Mouse (Mus musculus): ENCODE measurements around the gene Tvp23b. TPM values are rescaled to one million over a fixed set of nuclear protein-coding genes. Genes with fewer than 3 reads are reported as not detected.
A peak's percentile ranks its signal among the peaks of the same experiment; 100 is the strongest.

The Tvp23b gene
- 62.1 and 62.9 TPM in 2 replicates for polyA plus RNA-seq (2014; fragmentation: Nextera tagmentation; extraction: Ambion mirVana)

DNA sequence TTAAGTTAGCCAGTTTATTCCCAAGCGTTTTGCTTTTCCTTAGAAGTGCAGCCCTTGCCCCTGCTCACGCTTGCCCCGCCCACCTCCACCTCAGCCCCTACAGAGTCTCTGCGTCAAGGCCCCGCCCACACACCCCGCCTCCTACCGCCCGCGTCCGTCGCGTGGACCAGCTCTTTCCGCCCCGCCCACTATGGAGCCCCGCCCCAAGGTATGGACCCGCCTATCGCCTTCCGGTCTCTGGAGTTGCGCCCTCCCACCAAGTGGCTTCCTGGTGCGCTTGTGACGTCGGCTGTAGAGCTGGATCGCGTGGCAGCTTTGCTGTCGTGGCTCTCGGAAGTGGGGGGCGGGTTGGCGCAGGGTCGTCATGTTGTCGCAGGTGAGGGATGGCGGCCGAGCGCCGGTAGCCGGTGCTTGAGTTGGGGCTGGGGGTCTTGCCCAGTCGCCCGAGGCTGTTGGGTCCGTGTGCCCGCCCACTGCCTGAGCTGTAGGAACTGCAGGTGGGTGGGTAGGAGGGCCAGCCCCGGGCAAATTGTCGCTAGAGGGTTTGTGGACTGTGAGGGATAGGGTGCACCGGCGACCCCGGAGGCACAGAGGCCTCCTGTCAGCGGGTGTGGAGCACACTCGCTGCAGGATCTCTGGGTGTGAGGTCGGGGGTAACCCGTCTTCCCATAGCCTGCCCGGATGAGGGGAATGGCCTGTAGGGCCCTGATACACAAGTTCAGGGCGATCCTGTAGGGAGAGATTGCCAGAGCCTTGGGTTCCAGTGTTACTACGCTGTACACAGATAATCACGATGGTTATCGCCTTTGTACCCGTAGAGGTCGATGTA, at the start of gene Tvp23b:
Tvp23b (plus strand) TSS at position 236 of the 829 bp plus-strand sequence.
- Histone ChIP-seq H3K27ac (ENCODE audit: low read depth, low read length) (peak within 1 kb of the TSS; percentile 82), H3K36me3 (ENCODE audit: control insufficient read depth, insufficient read depth, low read length) (peaks cover 10% of the 10 kb centered on the region; the same call in 1 of the 2 replicates), H3K4me1 (ENCODE audit: control insufficient read depth, insufficient read depth, low read length) (0 out of 2 replicates have a peak, but pooled peaks cover 3% of the 10 kb centered on the region), H3K4me2 (replicated peaks; ENCODE audit: low read depth, low read length) (peak within 1 kb of the TSS; percentile 75), H3K9me3 (ENCODE audit: control insufficient read depth, low read length) (no peaks in the 10 kb centered on the region), H3K27me3 (ENCODE audit: control insufficient read depth, insufficient read depth, low read length) (no peaks in the 10 kb centered on the region), H3K4me3 (ENCODE audit: low read length) (peak within 1 kb of the TSS; percentile 85), H3K9ac (ENCODE audit: low read depth, low read length) (peak within 1 kb of the TSS; percentile 89)
- ATAC-seq (ENCODE audit: low FRiP score, low TSS enrichment): peak; percentile 97
- WGBS: 2% methylated on average over 55 of the region's 55 CpGs

- H3K27me3 ChIP-seq (ENCODE audit: control insufficient read depth, insufficient read depth, low read length): no peaks in the 10 kb centered on the region
- no peak overlapping the region for H3K27ac ChIP-seq (ENCODE audit: low read depth, low read length)
- peaks cover 7% of the 10 kb centered on the region; the same call in 1 of the 2 replicates for H3K4me1 ChIP-seq (ENCODE audit: control insufficient read depth, insufficient read depth, low read length)
- H3K4me3 ChIP-seq (ENCODE audit: low read length): no peak overlapping the region
- no peak overlapping the region for H3K4me2 ChIP-seq (replicated peaks; ENCODE audit: low read depth, low read length)
- H3K9me3 ChIP-seq (ENCODE audit: control insufficient read depth, low read length): no peaks in the 10 kb centered on the region
- ATAC-seq (ENCODE audit: low FRiP score, low TSS enrichment): no peak
- H3K36me3 ChIP-seq (ENCODE audit: control insufficient read depth, insufficient read depth, low read length): peaks cover 6% of the 10 kb centered on the region; the same call in 1 of the 2 replicates
- 83% methylated on average over 2 of the region's 2 CpGs for WGBS
- no peak overlapping the region for H3K9ac ChIP-seq (ENCODE audit: low read depth, low read length)
These were observed 48.9 kb upstream of the Tvp23b start for GRCm38 (mm10) chr11:62830387-62830786.

DNA sequence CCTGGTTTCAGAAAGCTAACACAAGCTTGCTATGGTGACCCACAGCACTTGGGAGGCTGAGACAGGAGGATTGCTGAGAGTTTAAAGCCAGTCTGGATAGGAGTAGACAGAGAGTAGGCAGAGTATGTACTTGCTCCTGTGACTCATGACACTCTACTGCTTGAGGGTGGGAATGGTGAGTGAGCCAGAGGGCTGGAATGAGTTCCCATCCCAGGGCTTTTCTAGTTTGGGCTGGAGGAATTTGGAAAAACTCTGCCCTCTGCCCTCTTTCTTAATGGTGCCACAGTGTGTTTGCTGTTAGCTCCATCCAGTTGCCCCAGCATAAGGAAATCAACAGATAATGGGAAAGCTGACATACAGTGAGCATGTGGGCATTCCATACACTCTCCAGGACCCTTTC, 47.3 kb upstream of the Tvp23b start:
- ATAC-seq (ENCODE audit: low FRiP score, low TSS enrichment): no peak
- H3K4me3 ChIP-seq (ENCODE audit: low read length): no peak overlapping the region
- H3K4me2 ChIP-seq (replicated peaks; ENCODE audit: low read depth, low read length): no peak overlapping the region
- H3K9me3 ChIP-seq (ENCODE audit: control insufficient read depth, low read length): no peaks in the 10 kb centered on the region
- H3K9ac ChIP-seq (ENCODE audit: low read depth, low read length): no peak overlapping the region
- no peaks in the 10 kb centered on the region for H3K4me1 ChIP-seq (ENCODE audit: control insufficient read depth, insufficient read depth, low read length)
- no peaks in the 10 kb centered on the region for H3K27me3 ChIP-seq (ENCODE audit: control insufficient read depth, insufficient read depth, low read length)
- H3K36me3 ChIP-seq (ENCODE audit: control insufficient read depth, insufficient read depth, low read length): peaks cover 11% of the 10 kb centered on the region; the same call in 1 of the 2 replicates
- no peak overlapping the region for H3K27ac ChIP-seq (ENCODE audit: low read depth, low read length)

GRCm38 (mm10) chr11:62844562-62844961, 34.7 kb upstream of the Tvp23b start:
- no peaks in the 10 kb centered on the region for H3K9me3 ChIP-seq (ENCODE audit: control insufficient read depth, low read length)
- no peak overlapping the region for H3K4me2 ChIP-seq (replicated peaks; ENCODE audit: low read depth, low read length)
- peaks cover 8% of the 10 kb centered on the region; the same call in 1 of the 2 replicates for H3K36me3 ChIP-seq (ENCODE audit: control insufficient read depth, insufficient read depth, low read length)
- no peak overlapping the region for H3K27ac ChIP-seq (ENCODE audit: low read depth, low read length)
- no peak overlapping the region for H3K9ac ChIP-seq (ENCODE audit: low read depth, low read length)
- 89% methylated on average over 5 of the region's 5 CpGs for WGBS
- no peak for ATAC-seq (ENCODE audit: low FRiP score, low TSS enrichment)
- peaks cover 9% of the 10 kb centered on the region; the same call in 1 of the 2 replicates for H3K4me1 ChIP-seq (ENCODE audit: control insufficient read depth, insufficient read depth, low read length)
- H3K27me3 ChIP-seq (ENCODE audit: control insufficient read depth, insufficient read depth, low read length): no peaks in the 10 kb centered on the region
- no peak overlapping the region for H3K4me3 ChIP-seq (ENCODE audit: low read length)

GRCm38 (mm10) chr11:62845730-62846129, 33.5 kb upstream of the Tvp23b start:
- 71% methylated on average over 3 of the region's 3 CpGs for WGBS
- Histone ChIP-seq H3K9me3 (ENCODE audit: control insufficient read depth, low read length) (no peaks in the 10 kb centered on the region), H3K4me1 (ENCODE audit: control insufficient read depth, insufficient read depth, low read length) (peaks cover 9% of the 10 kb centered on the region; the same call in 1 of the 2 replicates), H3K27me3 (ENCODE audit: control insufficient read depth, insufficient read depth, low read length) (no peaks in the 10 kb centered on the region), H3K27ac (ENCODE audit: low read depth, low read length) (no peak overlapping the region), H3K9ac (ENCODE audit: low read depth, low read length) (no peak overlapping the region), H3K4me2 (replicated peaks; ENCODE audit: low read depth, low read length) (no peak overlapping the region), H3K36me3 (ENCODE audit: control insufficient read depth, insufficient read depth, low read length) (peaks cover 3% of the 10 kb centered on the region; the same call in 1 of the 2 replicates), H3K4me3 (ENCODE audit: low read length) (no peak overlapping the region)
- ATAC-seq (ENCODE audit: low FRiP score, low TSS enrichment): no peak

- H3K4me1 ChIP-seq (ENCODE audit: control insufficient read depth, insufficient read depth, low read length): peaks cover 9% of the 10 kb centered on the region; the same call in 1 of the 2 replicates
- H3K9ac ChIP-seq (ENCODE audit: low read depth, low read length): no peak within 1 kb of the TSS
- no peaks in the 10 kb centered on the region for H3K36me3 ChIP-seq (ENCODE audit: control insufficient read depth, insufficient read depth, low read length)
- no peak within 1 kb of the TSS for H3K27ac ChIP-seq (ENCODE audit: low read depth, low read length)
- no peaks in the 10 kb centered on the region for H3K27me3 ChIP-seq (ENCODE audit: control insufficient read depth, insufficient read depth, low read length)
- H3K9me3 ChIP-seq (ENCODE audit: control insufficient read depth, low read length): no peaks in the 10 kb centered on the region
- peak within 1 kb of the TSS; percentile 30 for H3K4me2 ChIP-seq (replicated peaks; ENCODE audit: low read depth, low read length)
- peak within 1 kb of the TSS; percentile 11; the same call in 1 of the 2 replicates for H3K4me3 ChIP-seq (ENCODE audit: low read length)
- ATAC-seq (ENCODE audit: low FRiP score, low TSS enrichment): no peak
- 15% methylated on average over 12 of the region's 12 CpGs for WGBS
These were observed 32.1 kb upstream of the Tvp23b start, which contains the start of gene Fbxw10 for GRCm38 (mm10) chr11:62846961-62847654. Gene Fbxw10, plus strand, starts transcription at chr11:62847069.

GRCm38 (mm10) chr11:62847655-62848191, 31.5 kb upstream of the Tvp23b start:
- Histone ChIP-seq H3K4me1 (ENCODE audit: control insufficient read depth, insufficient read depth, low read length) (peaks cover 9% of the 10 kb centered on the region; the same call in 1 of the 2 replicates), H3K9me3 (ENCODE audit: control insufficient read depth, low read length) (no peaks in the 10 kb centered on the region), H3K27ac (ENCODE audit: low read depth, low read length) (no peak overlapping the region), H3K4me3 (ENCODE audit: low read length) (no peak overlapping the region), H3K27me3 (ENCODE audit: control insufficient read depth, insufficient read depth, low read length) (no peaks in the 10 kb centered on the region), H3K4me2 (replicated peaks; ENCODE audit: low read depth, low read length) (no peak overlapping the region; the same call in 1 of the 2 replicates), H3K9ac (ENCODE audit: low read depth, low read length) (no peak overlapping the region), H3K36me3 (ENCODE audit: control insufficient read depth, insufficient read depth, low read length) (no peaks in the 10 kb centered on the region)
- ATAC-seq (ENCODE audit: low FRiP score, low TSS enrichment): no peak
- WGBS: 38% methylated on average over 4 of the region's 4 CpGs

GRCm38 (mm10) chr11:62848301-62848700, 31.0 kb upstream of the Tvp23b start:
- ATAC-seq (ENCODE audit: low FRiP score, low TSS enrichment): no peak
- 29% methylated on average over 2 of the region's 2 CpGs for WGBS

More at GRCm38 (mm10) chr11:62848301-62848700, 31.0 kb upstream of the Tvp23b start:
- Histone ChIP-seq H3K4me2 (replicated peaks; ENCODE audit: low read depth, low read length) (no peak overlapping the region), H3K36me3 (ENCODE audit: control insufficient read depth, insufficient read depth, low read length) (no peaks in the 10 kb centered on the region), H3K9ac (ENCODE audit: low read depth, low read length) (no peak overlapping the region), H3K27ac (ENCODE audit: low read depth, low read length) (no peak overlapping the region), H3K9me3 (ENCODE audit: control insufficient read depth, low read length) (no peaks in the 10 kb centered on the region), H3K4me1 (ENCODE audit: control insufficient read depth, insufficient read depth, low read length) (peaks cover 9% of the 10 kb centered on the region; the same call in 1 of the 2 replicates), H3K27me3 (ENCODE audit: control insufficient read depth, insufficient read depth, low read length) (no peaks in the 10 kb centered on the region), H3K4me3 (ENCODE audit: low read length) (no peak overlapping the region)
